Mouse (Mus musculus): ENCODE results near the gene Vmn2r40. TPM values are rescaled to one million over a fixed set of nuclear protein-coding genes. Genes with fewer than 3 reads are reported as not detected.

The Vmn2r40 gene
- not detected in 2 replicates for polyA plus RNA-seq (2012; rRNA removed)

DNA sequence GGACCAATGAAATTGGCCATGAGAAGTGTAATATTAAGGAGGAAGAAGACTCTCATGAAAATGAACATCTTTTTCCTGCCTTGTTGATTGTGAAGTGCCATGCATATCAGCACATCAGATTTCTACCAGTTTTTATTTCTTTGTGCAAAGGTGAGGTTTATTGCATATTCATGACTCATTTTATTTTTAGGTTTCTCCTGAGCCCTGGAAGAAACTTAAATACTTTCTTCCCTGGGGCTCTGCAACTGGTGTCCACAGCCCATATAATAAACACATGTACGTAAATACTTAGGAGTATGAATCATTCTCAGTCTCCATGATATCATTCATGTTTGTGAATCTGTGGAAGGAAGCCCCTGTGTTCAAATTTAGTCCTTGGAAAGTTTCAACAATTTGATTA is at the start of gene Vmn2r40:
Gene Vmn2r40, minus strand, starts transcription at position 101 of the 400 bp plus-strand sequence.

Other genes with a start within 250 kb of the Vmn2r40 start
- gene Vmn2r39, start 99.4 kb upstream of the Vmn2r40 start, polyA plus RNA-seq (2012; rRNA removed) = not detected in 2 replicates
- gene Vmn2r38, start 166.4 kb upstream of the Vmn2r40 start, polyA plus RNA-seq (2012; rRNA removed) = not detected in 2 replicates